Mouse (Mus musculus): ENCODE results near the gene Zbtb2. TPM values are rescaled to one million over a fixed set of nuclear protein-coding genes. Genes with fewer than 3 reads are reported as not detected.

The Zbtb2 gene
- total and polyA plus RNA-seq, 3 experiments = 8.6 to 12.7 TPM; not detected in 1

DNA sequence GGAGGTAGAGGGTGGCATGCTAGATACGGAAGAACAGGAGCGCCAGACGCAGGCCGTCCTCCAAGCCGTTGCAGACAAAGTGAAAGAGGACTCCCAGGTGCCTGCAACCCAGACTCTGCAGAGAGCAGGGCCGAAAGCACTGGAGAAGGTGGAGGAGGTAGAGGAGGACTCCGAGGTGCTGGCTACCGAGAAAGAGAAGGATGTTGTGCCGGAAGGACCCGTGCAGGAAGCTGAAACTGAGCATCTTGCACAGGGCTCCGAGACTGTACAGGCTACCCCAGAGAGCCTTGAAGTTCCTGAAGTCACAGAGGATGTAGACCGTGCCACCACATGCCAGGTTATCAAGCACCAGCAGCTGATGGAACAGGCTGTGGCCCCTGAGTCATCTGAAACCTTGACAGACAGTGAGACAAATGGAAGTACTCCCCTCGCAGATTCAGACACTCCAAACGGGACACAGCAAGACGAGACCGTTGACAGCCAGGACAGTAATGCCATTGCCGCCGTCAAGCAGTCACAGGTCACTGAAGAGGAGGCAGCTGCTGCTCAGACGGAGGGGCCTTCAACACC, 31.9 kb downstream of the Zbtb2 start:
- Histone ChIP-seq H3K79me2 (ENCODE audit: control insufficient read depth, insufficient read depth, low read length, poor library complexity) (no peaks in the 10 kb centered on the region), H3K9me3 (replicated peaks; ENCODE audit: insufficient read depth, low read length) (no peaks in the 10 kb centered on the region), H3K36me3 (ENCODE audit: control insufficient read depth in 1 of 2, insufficient read depth in 2 of 2, low read length in 2 of 2) (no peaks in the 10 kb centered on the region), H3K27ac (ENCODE audit: control insufficient read depth, low read depth, low read length) (no peak overlapping the region), H3K9ac (ENCODE audit: control insufficient read depth, low read depth, low read length, poor library complexity, severe bottlenecking) (no peak overlapping the region), H3K4me1 (ENCODE audit: control insufficient read depth in 1 of 2, insufficient read depth in 2 of 2, low read length in 2 of 2) (no peaks in the 10 kb centered on the region), H3K27me3 (ENCODE audit: control insufficient read depth in 1 of 2, insufficient read depth in 2 of 2, low read length in 2 of 2) (no peaks in the 10 kb centered on the region), H3K4me3 (ENCODE audit: control insufficient read depth in 1 of 2, insufficient read depth in 1 of 2, low read depth in 2 of 2, low read length in 2 of 2) (no peak overlapping the region)
- no peak for DNase-seq (ENCODE audit: low read depth, low spot score)
- TF ChIP-seq MAFK (IDR thresholded peaks at IDR 0.05; ENCODE audit: borderline replicate concordance, low read depth, low read length) (no peak), USF1 (IDR thresholded peaks at IDR 0.05; ENCODE audit: low read depth, low read length) (no peak), GABPA (IDR thresholded peaks at IDR 0.05; ENCODE audit: low read depth, low read length) (no peak), TCF12 (IDR thresholded peaks at IDR 0.05; ENCODE audit: low read depth, low read length) (no peak), MYC (IDR thresholded peaks at IDR 0.05; ENCODE audit: low read depth, low read length) (no peak), MAZ (IDR thresholded peaks at IDR 0.05; ENCODE audit: low read depth, low read length) (no peak), POLR2A (IDR thresholded peaks at IDR 0.05; ENCODE audit: control insufficient read depth in 1 of 2, insufficient read depth in 1 of 2, low read depth in 1 of 2, low read length in 2 of 2, poor library complexity in 1 of 2) (no peak), RCOR1 (IDR thresholded peaks at IDR 0.05; ENCODE audit: low read depth, low read length) (no peak)

GRCm38 (mm10) chr10:4354371-4355260, 33.3 kb downstream of the Zbtb2 start:
- H3K79me2 ChIP-seq (ENCODE audit: control insufficient read depth, insufficient read depth, low read length, poor library complexity) = no peaks in the 10 kb centered on the region
- H3K4me3 ChIP-seq (ENCODE audit: control insufficient read depth in 1 of 2, insufficient read depth in 1 of 2, low read depth in 2 of 2, low read length in 2 of 2) = no peak overlapping the region
- no peaks in the 10 kb centered on the region for H3K4me1 ChIP-seq (ENCODE audit: control insufficient read depth in 1 of 2, insufficient read depth in 2 of 2, low read length in 2 of 2)
- H3K27ac ChIP-seq (ENCODE audit: control insufficient read depth, low read depth, low read length) = no peak overlapping the region
- no peaks in the 10 kb centered on the region for H3K27me3 ChIP-seq (ENCODE audit: control insufficient read depth in 1 of 2, insufficient read depth in 2 of 2, low read length in 2 of 2)
- H3K9me3 ChIP-seq (replicated peaks; ENCODE audit: insufficient read depth, low read length) = no peaks in the 10 kb centered on the region
- H3K36me3 ChIP-seq (ENCODE audit: control insufficient read depth in 1 of 2, insufficient read depth in 2 of 2, low read length in 2 of 2) = no peaks in the 10 kb centered on the region
- H3K9ac ChIP-seq (ENCODE audit: control insufficient read depth, low read depth, low read length, poor library complexity, severe bottlenecking) = no peak overlapping the region
- TF ChIP-seq UBTF (IDR thresholded peaks at IDR 0.05; ENCODE audit: borderline replicate concordance, insufficient read depth, low read depth, low read length) (no peak), MAZ (IDR thresholded peaks at IDR 0.05; ENCODE audit: low read depth, low read length) (no peak), MYB (IDR thresholded peaks at IDR 0.05; ENCODE audit: low read depth, low read length) (no peak), CHD1 (IDR thresholded peaks at IDR 0.05; ENCODE audit: low read depth, low read length) (no peak), HCFC1 (IDR thresholded peaks at IDR 0.05; ENCODE audit: low read depth, low read length) (no peak), MAX (IDR thresholded peaks at IDR 0.05; ENCODE audit: low read length) (no peak), ZNF384 (IDR thresholded peaks at IDR 0.05; ENCODE audit: low read depth, low read length) (no peak), ZMIZ1 (IDR thresholded peaks at IDR 0.05; ENCODE audit: low read depth, low read length) (no peak), NRF1 (IDR thresholded peaks at IDR 0.05; ENCODE audit: insufficient read depth, low read depth, low read length, poor library complexity, severe bottlenecking) (no peak), GATA1 (IDR thresholded peaks at IDR 0.05; ENCODE audit: low read depth, low read length) (no peak), KAT2A (conservative IDR thresholded peaks at IDR 0.05; ENCODE audit: low read depth, low read length) (no peak), MXI1 (IDR thresholded peaks at IDR 0.05; ENCODE audit: low read depth, low read length) (no peak), USF1 (IDR thresholded peaks at IDR 0.05; ENCODE audit: low read depth, low read length) (no peak), CTCF (IDR thresholded peaks at IDR 0.05 in 2 of 3, conservative IDR thresholded peaks at IDR 0.05 in 1 of 3; ENCODE audit: control insufficient read depth in 1 of 3, insufficient read depth in 1 of 3, low read depth in 2 of 3, low read length in 3 of 3, poor library complexity in 1 of 3, severe bottlenecking in 1 of 3) (no peak), CHD2 (IDR thresholded peaks at IDR 0.05; ENCODE audit: low read length) (no peak), POLR2AphosphoS5 (IDR thresholded peaks at IDR 0.05; ENCODE audit: borderline replicate concordance, low read depth, low read length) (no peak), MAFK (IDR thresholded peaks at IDR 0.05; ENCODE audit: borderline replicate concordance, low read depth, low read length) (no peak), NELFE (IDR thresholded peaks at IDR 0.05; ENCODE audit: low read depth, low read length) (no peak), JUND (IDR thresholded peaks at IDR 0.05; ENCODE audit: low read depth, low read length) (no peak)
- DNase-seq (ENCODE audit: low read depth, low spot score) = no peak

Measured in MEL (cell line).